Mouse (Mus musculus): ENCODE data around the gene Hspa12b. TPM values are rescaled to one million over a fixed set of nuclear protein-coding genes. Genes with fewer than 3 reads are reported as not detected.

Hspa12b gene
- polyA plus RNA-seq, 1 experiment from 2014 or later = 10.0 TPM

DNA sequence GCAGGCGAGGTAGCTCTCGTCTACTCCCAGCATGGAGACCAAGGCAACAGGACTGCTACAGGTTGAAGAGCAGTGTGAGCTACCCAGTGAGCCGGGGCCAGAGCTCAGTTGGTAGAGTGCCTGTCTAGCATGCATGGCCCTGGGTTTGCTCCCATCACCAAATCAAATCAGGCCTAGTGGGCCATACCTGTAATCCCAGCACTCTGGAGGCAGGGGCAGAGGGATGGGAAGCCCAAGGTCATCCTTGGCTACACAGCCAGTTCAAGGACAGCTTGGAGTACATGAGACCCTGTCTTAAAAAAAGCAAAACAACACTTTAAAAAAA is 22.1 kb downstream of the Hspa12b start:
- no peak overlapping the region for H3K27ac ChIP-seq (ENCODE audit: low read depth, low read length)
- no peaks in the 10 kb centered on the region for H3K9me3 ChIP-seq (ENCODE audit: control insufficient read depth, low read length)

GRCm38 (mm10) chr2:131152166-131152730 is 25.2 kb downstream of the Hspa12b start:
- no peak for ATAC-seq (ENCODE audit: low FRiP score, low TSS enrichment)
- H3K36me3 ChIP-seq (ENCODE audit: control insufficient read depth, insufficient read depth, low read length) = peaks cover 51% of the 10 kb centered on the region
- WGBS = 96% methylated on average over 7 of the region's 7 CpGs

More for the DNA sequence above, 22.1 kb downstream of the Hspa12b start:
- H3K4me2 ChIP-seq (replicated peaks; ENCODE audit: low read depth, low read length) = no peak overlapping the region
- H3K4me3 ChIP-seq (ENCODE audit: low read length) = no peak overlapping the region
- H3K36me3 ChIP-seq (ENCODE audit: control insufficient read depth, insufficient read depth, low read length) = peaks cover 78% of the 10 kb centered on the region
- H3K27me3 ChIP-seq (ENCODE audit: control insufficient read depth, insufficient read depth, low read length) = no peaks in the 10 kb centered on the region
- no peak overlapping the region for H3K9ac ChIP-seq (ENCODE audit: low read depth, low read length)
- 91% methylated on average over 3 of the region's 3 CpGs for WGBS
- no peak for ATAC-seq (ENCODE audit: low FRiP score, low TSS enrichment)
- H3K4me1 ChIP-seq (ENCODE audit: control insufficient read depth, insufficient read depth, low read length) = no peaks in the 10 kb centered on the region

DNA sequence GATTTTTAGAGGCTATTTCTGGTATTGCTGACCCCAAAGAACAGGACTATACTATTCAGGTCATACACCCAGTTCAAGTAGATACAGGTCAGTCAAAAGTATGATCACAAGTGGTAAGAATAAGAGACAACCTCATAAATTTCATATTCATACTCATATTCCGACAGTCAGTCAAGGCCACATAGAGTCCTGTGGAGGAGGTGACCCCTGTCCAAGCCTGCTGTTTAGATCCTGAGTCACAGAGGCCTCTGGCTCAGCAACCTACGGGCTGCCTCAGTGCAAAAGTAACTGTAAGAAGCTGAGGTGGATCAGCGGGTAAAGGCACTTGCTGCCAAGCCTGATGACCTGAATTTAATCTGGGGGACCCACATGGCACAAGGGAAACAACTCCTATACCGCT is 27.0 kb downstream of the Hspa12b start:
- Histone ChIP-seq H3K9me3 (ENCODE audit: control insufficient read depth, low read length) (no peaks in the 10 kb centered on the region), H3K4me3 (ENCODE audit: low read length) (no peak overlapping the region), H3K9ac (ENCODE audit: low read depth, low read length) (no peak overlapping the region), H3K36me3 (ENCODE audit: control insufficient read depth, insufficient read depth, low read length) (peaks cover 34% of the 10 kb centered on the region; the same call in 1 of the 2 replicates), H3K27me3 (ENCODE audit: control insufficient read depth, insufficient read depth, low read length) (no peaks in the 10 kb centered on the region), H3K4me2 (replicated peaks; ENCODE audit: low read depth, low read length) (no peak overlapping the region), H3K4me1 (ENCODE audit: control insufficient read depth, insufficient read depth, low read length) (peaks cover 10% of the 10 kb centered on the region), H3K27ac (ENCODE audit: low read depth, low read length) (no peak overlapping the region)
- ATAC-seq (ENCODE audit: low FRiP score, low TSS enrichment) = no peak
- 86% methylated on average over 4 of the region's 4 CpGs for WGBS

More at GRCm38 (mm10) chr2:131152166-131152730, 25.2 kb downstream of the Hspa12b start:
- Histone ChIP-seq H3K27me3 (ENCODE audit: control insufficient read depth, insufficient read depth, low read length) (no peaks in the 10 kb centered on the region), H3K27ac (ENCODE audit: low read depth, low read length) (no peak overlapping the region), H3K4me2 (replicated peaks; ENCODE audit: low read depth, low read length) (no peak overlapping the region), H3K9ac (ENCODE audit: low read depth, low read length) (no peak overlapping the region), H3K4me1 (ENCODE audit: control insufficient read depth, insufficient read depth, low read length) (no peaks in the 10 kb centered on the region), H3K9me3 (ENCODE audit: control insufficient read depth, low read length) (no peaks in the 10 kb centered on the region), H3K4me3 (ENCODE audit: low read length) (no peak overlapping the region)

DNA sequence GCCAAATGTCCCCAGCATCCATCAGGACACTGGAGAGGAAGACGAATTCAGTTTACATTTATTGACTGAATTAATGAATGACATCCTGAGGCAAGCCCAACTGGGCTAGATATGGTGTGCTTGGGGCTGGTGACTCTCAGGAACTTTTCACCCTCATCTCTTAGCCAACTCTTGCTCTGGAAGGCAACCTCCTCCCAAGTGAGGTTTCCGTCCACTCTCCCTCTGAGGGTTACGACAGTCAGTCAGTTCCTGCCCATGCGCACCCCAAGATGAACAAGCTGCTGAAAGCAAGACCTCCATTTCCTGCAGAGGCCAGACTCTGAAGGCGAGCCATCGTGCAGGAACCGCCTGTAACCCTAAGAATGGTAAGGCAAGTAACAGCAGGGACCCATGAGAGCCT is 29.9 kb downstream of the Hspa12b start:
- 84% methylated on average over 7 of the region's 7 CpGs for WGBS
- Histone ChIP-seq H3K36me3 (ENCODE audit: control insufficient read depth, insufficient read depth, low read length) (peaks cover 12% of the 10 kb centered on the region; the same call in 1 of the 2 replicates), H3K27me3 (ENCODE audit: control insufficient read depth, insufficient read depth, low read length) (no peaks in the 10 kb centered on the region), H3K4me1 (ENCODE audit: control insufficient read depth, insufficient read depth, low read length) (peaks cover 12% of the 10 kb centered on the region), H3K27ac (ENCODE audit: low read depth, low read length) (no peak overlapping the region), H3K9me3 (ENCODE audit: control insufficient read depth, low read length) (no peaks in the 10 kb centered on the region), H3K9ac (ENCODE audit: low read depth, low read length) (no peak overlapping the region), H3K4me2 (replicated peaks; ENCODE audit: low read depth, low read length) (no peak overlapping the region), H3K4me3 (ENCODE audit: low read length) (no peak overlapping the region)
- ATAC-seq (ENCODE audit: low FRiP score, low TSS enrichment) = no peak

DNA sequence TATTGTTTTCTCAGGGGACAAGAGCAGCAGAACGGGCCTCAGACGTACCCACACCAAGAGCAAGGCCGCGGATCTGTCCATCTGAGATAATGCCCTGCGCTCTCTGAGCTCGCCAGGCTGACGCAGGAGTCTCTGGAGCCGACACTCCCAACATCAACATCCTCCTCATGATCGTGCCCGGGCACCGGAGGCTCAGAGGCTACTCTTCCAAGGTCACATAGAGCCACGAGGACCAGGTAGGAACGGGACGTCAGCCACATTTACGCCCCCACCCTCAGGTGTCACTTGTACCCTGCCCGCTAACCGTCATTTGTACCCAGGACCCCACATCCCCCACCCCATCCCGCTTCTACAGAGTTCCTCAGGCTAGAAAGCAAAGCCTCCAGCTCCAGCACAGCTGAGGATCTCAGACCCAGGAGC is 32.4 kb downstream of the Hspa12b start:
- Histone ChIP-seq H3K9ac (ENCODE audit: low read depth, low read length) (peak overlapping the region; percentile 83), H3K36me3 (ENCODE audit: control insufficient read depth, insufficient read depth, low read length) (no peaks in the 10 kb centered on the region), H3K4me1 (ENCODE audit: control insufficient read depth, insufficient read depth, low read length) (peaks cover 12% of the 10 kb centered on the region), H3K27me3 (ENCODE audit: control insufficient read depth, insufficient read depth, low read length) (no peaks in the 10 kb centered on the region), H3K4me2 (replicated peaks; ENCODE audit: low read depth, low read length) (peak overlapping the region; percentile 92), H3K9me3 (ENCODE audit: control insufficient read depth, low read length) (no peaks in the 10 kb centered on the region), H3K27ac (ENCODE audit: low read depth, low read length) (peak overlapping the region; percentile 90), H3K4me3 (ENCODE audit: low read length) (peak overlapping the region; percentile 82)
- ATAC-seq (ENCODE audit: low FRiP score, low TSS enrichment) = peak; percentile 64
- WGBS = under 1% methylated on average over 18 of the region's 18 CpGs

DNA sequence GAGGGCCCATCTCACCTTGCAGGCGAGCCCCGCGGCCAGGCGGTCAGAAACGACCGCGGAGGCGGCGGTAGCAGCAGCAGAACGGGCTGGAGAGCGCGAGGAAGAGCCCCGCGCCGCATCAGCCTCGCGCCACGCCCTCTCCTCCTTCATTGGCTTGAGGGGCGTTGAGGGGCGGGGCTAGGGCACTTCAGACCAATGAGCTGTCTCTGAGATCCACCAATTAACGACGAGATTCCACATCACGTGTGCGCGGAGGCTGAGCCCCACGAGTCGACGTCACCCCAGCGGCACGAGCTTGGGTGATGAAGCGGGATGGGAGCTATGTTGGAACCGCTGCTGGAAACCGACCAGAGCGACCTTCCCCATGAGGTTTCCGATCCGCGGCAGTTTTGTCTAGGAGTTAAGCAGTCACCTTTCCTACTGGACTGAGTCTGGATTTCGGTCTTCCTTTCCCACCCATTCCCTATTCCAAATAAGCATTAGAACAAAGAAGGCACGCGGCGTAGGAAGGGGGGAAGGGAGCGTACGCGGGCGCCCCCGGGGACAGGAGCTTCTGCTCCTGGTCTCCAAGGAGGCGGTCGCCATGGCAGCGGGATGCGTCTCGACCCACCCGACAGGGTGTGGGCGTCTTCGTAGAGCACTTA is 33.0 kb downstream of the Hspa12b start, which contains the start of gene 1700037H04Rik:
1700037H04Rik (minus strand) TSS at position 144 of the 644 bp plus-strand sequence.
- peak; percentile 97 for ATAC-seq (ENCODE audit: low FRiP score, low TSS enrichment)
- Histone ChIP-seq H3K36me3 (ENCODE audit: control insufficient read depth, insufficient read depth, low read length) (no peaks in the 10 kb centered on the region), H3K9me3 (ENCODE audit: control insufficient read depth, low read length) (no peaks in the 10 kb centered on the region), H3K27ac (ENCODE audit: low read depth, low read length) (peak within 1 kb of the TSS; percentile 90), H3K27me3 (ENCODE audit: control insufficient read depth, insufficient read depth, low read length) (no peaks in the 10 kb centered on the region), H3K9ac (ENCODE audit: low read depth, low read length) (peak within 1 kb of the TSS; percentile 83), H3K4me3 (ENCODE audit: low read length) (peak within 1 kb of the TSS; percentile 82), H3K4me2 (replicated peaks; ENCODE audit: low read depth, low read length) (peak within 1 kb of the TSS; percentile 92), H3K4me1 (ENCODE audit: control insufficient read depth, insufficient read depth, low read length) (peaks cover 12% of the 10 kb centered on the region)
- under 1% methylated on average over 54 of the region's 54 CpGs for WGBS

DNA sequence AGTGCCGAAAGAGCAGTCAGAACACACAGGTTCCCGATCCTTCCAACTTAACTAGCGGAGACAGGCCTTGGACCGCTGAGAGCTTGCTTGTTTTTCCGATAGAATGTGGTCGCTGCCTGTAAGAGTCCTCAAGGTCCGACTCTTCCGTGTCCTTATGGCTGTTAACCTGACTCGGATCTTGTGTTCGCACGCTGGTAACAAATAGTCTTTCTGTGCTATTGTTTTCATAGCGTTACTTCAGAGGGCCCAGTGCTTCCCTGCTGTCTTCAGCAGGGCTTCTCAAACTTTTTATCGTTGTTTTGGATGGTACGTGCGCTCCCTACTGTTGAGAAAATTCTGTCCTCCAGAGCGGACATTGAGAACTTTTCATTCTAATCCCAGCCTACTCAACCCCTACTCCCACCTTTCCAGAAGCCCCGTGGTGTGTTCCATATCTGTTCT is 33.6 kb downstream of the Hspa12b start:
- H3K4me3 ChIP-seq (ENCODE audit: low read length) = peak overlapping the region; percentile 82
- WGBS = under 1% methylated on average over 17 of the region's 17 CpGs
- ATAC-seq (ENCODE audit: low FRiP score, low TSS enrichment) = no peak
- H3K9me3 ChIP-seq (ENCODE audit: control insufficient read depth, low read length) = no peaks in the 10 kb centered on the region
- peaks cover 12% of the 10 kb centered on the region for H3K4me1 ChIP-seq (ENCODE audit: control insufficient read depth, insufficient read depth, low read length)
- peak overlapping the region; percentile 74 for H3K9ac ChIP-seq (ENCODE audit: low read depth, low read length)
- H3K27me3 ChIP-seq (ENCODE audit: control insufficient read depth, insufficient read depth, low read length) = no peaks in the 10 kb centered on the region
- no peaks in the 10 kb centered on the region for H3K36me3 ChIP-seq (ENCODE audit: control insufficient read depth, insufficient read depth, low read length)
- peak overlapping the region; percentile 92 for H3K4me2 ChIP-seq (replicated peaks; ENCODE audit: low read depth, low read length)
- peak overlapping the region; percentile 90 for H3K27ac ChIP-seq (ENCODE audit: low read depth, low read length)

DNA sequence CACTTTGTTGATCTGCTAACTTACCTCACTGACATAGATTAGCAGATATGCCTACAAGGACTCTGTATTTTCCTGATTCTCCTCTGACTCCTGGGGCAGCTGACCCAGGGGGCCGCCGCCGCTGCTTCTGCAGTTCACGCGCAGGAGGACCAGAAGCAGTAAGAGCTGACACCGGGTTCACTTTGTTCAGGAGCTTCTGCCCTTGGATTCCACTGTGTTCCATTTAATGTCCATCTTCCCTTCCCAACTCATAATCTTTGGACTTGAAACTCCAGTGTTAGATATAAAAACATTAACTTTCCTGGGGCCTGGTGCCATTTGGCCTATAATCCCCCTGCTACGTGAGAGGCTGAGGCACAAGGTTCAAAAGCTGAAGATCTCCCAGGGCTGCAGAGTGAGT is 36.8 kb downstream of the Hspa12b start:
- H3K4me3 ChIP-seq (ENCODE audit: low read length) = no peak overlapping the region
- 70% methylated on average over 7 of the region's 7 CpGs for whole genome bisulfite sequencing
- no peak overlapping the region for H3K9ac ChIP-seq (ENCODE audit: low read depth, low read length)
- H3K27me3 ChIP-seq (ENCODE audit: control insufficient read depth, insufficient read depth, low read length) = no peaks in the 10 kb centered on the region
- no peaks in the 10 kb centered on the region for H3K36me3 ChIP-seq (ENCODE audit: control insufficient read depth, insufficient read depth, low read length)
- H3K4me2 ChIP-seq (replicated peaks; ENCODE audit: low read depth, low read length) = no peak overlapping the region
- peaks cover 4% of the 10 kb centered on the region for H3K4me1 ChIP-seq (ENCODE audit: control insufficient read depth, insufficient read depth, low read length)
- ATAC-seq (ENCODE audit: low FRiP score, low TSS enrichment) = no peak
- H3K9me3 ChIP-seq (ENCODE audit: control insufficient read depth, low read length) = no peaks in the 10 kb centered on the region
- no peak overlapping the region for H3K27ac ChIP-seq (ENCODE audit: low read depth, low read length)

DNA sequence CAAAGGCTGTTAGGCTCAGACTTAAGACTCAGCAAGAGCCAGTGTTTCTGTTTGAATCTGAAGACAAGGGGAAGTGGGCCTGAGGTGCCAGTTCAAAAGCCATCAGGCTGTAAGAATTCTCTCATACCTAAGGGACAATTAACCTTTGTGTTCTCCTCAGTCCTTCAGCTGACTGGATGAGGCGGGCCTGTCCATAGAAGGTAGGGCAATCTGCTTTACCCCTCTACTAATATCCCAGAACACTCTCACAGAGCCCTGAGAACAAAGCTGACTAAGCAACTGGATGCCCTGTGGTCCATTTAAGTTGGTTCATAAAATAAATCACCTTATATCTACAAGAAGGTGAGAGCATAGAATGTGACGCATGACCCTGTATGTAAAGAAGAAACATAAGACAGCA is 39.1 kb downstream of the Hspa12b start:
- no peaks in the 10 kb centered on the region for H3K36me3 ChIP-seq (ENCODE audit: control insufficient read depth, insufficient read depth, low read length)
- 86% methylated on average over 2 of the region's 2 CpGs for WGBS

More for the DNA sequence above, 39.1 kb downstream of the Hspa12b start:
- no peak for ATAC-seq (ENCODE audit: low FRiP score, low TSS enrichment)
- Histone ChIP-seq H3K4me1 (ENCODE audit: control insufficient read depth, insufficient read depth, low read length) (no peaks in the 10 kb centered on the region), H3K27ac (ENCODE audit: low read depth, low read length) (no peak overlapping the region), H3K4me3 (ENCODE audit: low read length) (no peak overlapping the region), H3K9me3 (ENCODE audit: control insufficient read depth, low read length) (no peaks in the 10 kb centered on the region), H3K27me3 (ENCODE audit: control insufficient read depth, insufficient read depth, low read length) (peaks cover 11% of the 10 kb centered on the region), H3K9ac (ENCODE audit: low read depth, low read length) (no peak overlapping the region), H3K4me2 (replicated peaks; ENCODE audit: low read depth, low read length) (no peak overlapping the region)
